Mouse (Mus musculus): ENCODE measurements around the gene Efhc2. TPM values are rescaled to one million over a fixed set of nuclear protein-coding genes. Genes with fewer than 3 reads are reported as not detected.

The Efhc2 gene
- polyA plus RNA-seq (2014; fragmentation: Nextera tagmentation; extraction: Ambion mirVana): 0.19 and 0.20 TPM in 2 replicates

DNA sequence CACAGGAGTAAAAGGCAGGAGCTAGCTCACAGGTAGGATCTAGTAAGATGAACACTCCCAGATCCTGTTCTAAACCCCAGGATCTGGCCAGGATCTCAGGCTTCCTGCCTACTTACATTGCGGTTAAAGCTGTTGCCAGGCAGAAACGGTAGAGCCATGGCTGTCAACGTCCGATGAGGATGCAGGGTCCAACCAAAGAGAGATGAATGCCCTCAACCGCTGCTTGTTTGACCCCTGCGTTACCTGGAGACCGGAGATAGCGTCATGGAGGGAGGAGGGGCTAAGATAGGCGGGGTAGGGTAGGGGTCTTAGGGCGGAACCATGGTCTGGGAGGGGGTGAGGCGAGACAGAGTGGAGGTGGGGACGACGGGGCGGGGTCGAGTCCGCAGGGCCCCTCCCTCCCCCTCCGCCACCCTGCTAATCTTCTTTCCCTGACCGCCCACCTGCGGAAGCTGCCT, at the start of gene Efhc2:
Gene Efhc2, minus strand, starts transcription at position 243 of the 458 bp plus-strand sequence.
- peak within 1 kb of the TSS; percentile 42 for H3K4me2 ChIP-seq (replicated peaks; ENCODE audit: low read depth, low read length)
- ATAC-seq (ENCODE audit: low FRiP score, low TSS enrichment): peak; percentile 77
- H3K36me3 ChIP-seq (ENCODE audit: control insufficient read depth, insufficient read depth, low read length): no peaks in the 10 kb centered on the region
- H3K4me3 ChIP-seq (ENCODE audit: low read length): peak within 1 kb of the TSS; percentile 29
- no peak within 1 kb of the TSS for H3K9ac ChIP-seq (ENCODE audit: low read depth, low read length)
- 26% methylated on average over 18 of the region's 19 CpGs for WGBS
- no peaks in the 10 kb centered on the region for H3K27me3 ChIP-seq (ENCODE audit: control insufficient read depth, insufficient read depth, low read length)
- H3K9me3 ChIP-seq (ENCODE audit: control insufficient read depth, low read length): no peaks in the 10 kb centered on the region
- H3K27ac ChIP-seq (ENCODE audit: low read depth, low read length): no peak within 1 kb of the TSS
- no peaks in the 10 kb centered on the region for H3K4me1 ChIP-seq (ENCODE audit: control insufficient read depth, insufficient read depth, low read length)

DNA sequence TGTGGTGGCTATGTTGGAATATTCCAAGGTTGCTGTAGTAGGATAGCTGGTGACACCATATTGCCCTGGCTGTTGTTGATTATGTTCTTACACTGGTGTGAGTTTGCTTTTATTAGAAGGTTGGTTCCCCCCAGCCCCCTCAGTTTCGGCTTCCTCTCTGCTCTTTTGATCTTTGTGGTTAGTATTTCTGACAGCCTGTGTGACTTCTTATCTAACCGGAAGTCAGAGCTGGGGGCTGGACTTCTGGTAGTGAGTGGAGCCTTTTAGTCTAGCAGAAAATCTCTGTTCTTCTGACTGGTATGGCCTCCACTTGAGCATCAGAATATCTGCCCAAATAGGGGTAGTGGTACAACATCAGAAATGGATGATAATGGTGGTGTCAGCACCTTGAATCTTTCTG, 45.9 kb upstream of the Efhc2 start:
- Histone ChIP-seq H3K4me1 (ENCODE audit: control insufficient read depth, insufficient read depth, low read length) (no peaks in the 10 kb centered on the region), H3K9ac (ENCODE audit: low read depth, low read length) (no peak overlapping the region), H3K4me2 (replicated peaks; ENCODE audit: low read depth, low read length) (no peak overlapping the region), H3K27ac (ENCODE audit: low read depth, low read length) (no peak overlapping the region), H3K9me3 (ENCODE audit: control insufficient read depth, low read length) (no peaks in the 10 kb centered on the region), H3K4me3 (ENCODE audit: low read length) (no peak overlapping the region), H3K27me3 (ENCODE audit: control insufficient read depth, insufficient read depth, low read length) (no peaks in the 10 kb centered on the region), H3K36me3 (ENCODE audit: control insufficient read depth, insufficient read depth, low read length) (no peaks in the 10 kb centered on the region)
- WGBS: 62% methylated on average over 2 of the region's 2 CpGs
- no peak for ATAC-seq (ENCODE audit: low FRiP score, low TSS enrichment)

- Histone ChIP-seq H3K4me3 (ENCODE audit: low read length) (no peak overlapping the region), H3K27me3 (ENCODE audit: control insufficient read depth, insufficient read depth, low read length) (no peaks in the 10 kb centered on the region), H3K4me1 (ENCODE audit: control insufficient read depth, insufficient read depth, low read length) (no peaks in the 10 kb centered on the region), H3K4me2 (replicated peaks; ENCODE audit: low read depth, low read length) (no peak overlapping the region), H3K9me3 (ENCODE audit: control insufficient read depth, low read length) (no peaks in the 10 kb centered on the region), H3K36me3 (ENCODE audit: control insufficient read depth, insufficient read depth, low read length) (no peaks in the 10 kb centered on the region), H3K27ac (ENCODE audit: low read depth, low read length) (no peak overlapping the region), H3K9ac (ENCODE audit: low read depth, low read length) (no peak overlapping the region)
- ATAC-seq (ENCODE audit: low FRiP score, low TSS enrichment): no peak
- WGBS: 68% methylated on average over 3 of the region's 3 CpGs
Observed at GRCm38 (mm10) chrX:17300349-17300880, 18.8 kb downstream of the Efhc2 start.

- WGBS: 85% methylated on average over 2 of the region's 2 CpGs
- no peak overlapping the region for H3K9ac ChIP-seq (ENCODE audit: low read depth, low read length)
- no peak overlapping the region for H3K4me2 ChIP-seq (replicated peaks; ENCODE audit: low read depth, low read length)
- no peaks in the 10 kb centered on the region for H3K9me3 ChIP-seq (ENCODE audit: control insufficient read depth, low read length)
- ATAC-seq (ENCODE audit: low FRiP score, low TSS enrichment): no peak
- H3K27ac ChIP-seq (ENCODE audit: low read depth, low read length): no peak overlapping the region
- no peaks in the 10 kb centered on the region for H3K27me3 ChIP-seq (ENCODE audit: control insufficient read depth, insufficient read depth, low read length)
- H3K36me3 ChIP-seq (ENCODE audit: control insufficient read depth, insufficient read depth, low read length): no peaks in the 10 kb centered on the region
- no peak overlapping the region for H3K4me3 ChIP-seq (ENCODE audit: low read length)
- H3K4me1 ChIP-seq (ENCODE audit: control insufficient read depth, insufficient read depth, low read length): no peaks in the 10 kb centered on the region
Observed at GRCm38 (mm10) chrX:17283899-17284298, 35.3 kb downstream of the Efhc2 start.

- Histone ChIP-seq H3K27ac (ENCODE audit: low read depth, low read length) (no peak overlapping the region), H3K4me2 (replicated peaks; ENCODE audit: low read depth, low read length) (no peak overlapping the region), H3K9ac (ENCODE audit: low read depth, low read length) (no peak overlapping the region), H3K9me3 (ENCODE audit: control insufficient read depth, low read length) (no peaks in the 10 kb centered on the region), H3K27me3 (ENCODE audit: control insufficient read depth, insufficient read depth, low read length) (no peaks in the 10 kb centered on the region), H3K36me3 (ENCODE audit: control insufficient read depth, insufficient read depth, low read length) (no peaks in the 10 kb centered on the region), H3K4me3 (ENCODE audit: low read length) (no peak overlapping the region), H3K4me1 (ENCODE audit: control insufficient read depth, insufficient read depth, low read length) (no peaks in the 10 kb centered on the region)
- no peak for ATAC-seq (ENCODE audit: low FRiP score, low TSS enrichment)
Observed at GRCm38 (mm10) chrX:17225141-17225540, 94.0 kb downstream of the Efhc2 start.

- Histone ChIP-seq H3K4me3 (ENCODE audit: low read length) (no peak overlapping the region), H3K36me3 (ENCODE audit: control insufficient read depth, insufficient read depth, low read length) (no peaks in the 10 kb centered on the region), H3K9ac (ENCODE audit: low read depth, low read length) (no peak overlapping the region), H3K27ac (ENCODE audit: low read depth, low read length) (no peak overlapping the region), H3K27me3 (ENCODE audit: control insufficient read depth, insufficient read depth, low read length) (no peaks in the 10 kb centered on the region), H3K4me2 (replicated peaks; ENCODE audit: low read depth, low read length) (no peak overlapping the region), H3K4me1 (ENCODE audit: control insufficient read depth, insufficient read depth, low read length) (no peaks in the 10 kb centered on the region), H3K9me3 (ENCODE audit: control insufficient read depth, low read length) (no peaks in the 10 kb centered on the region)
- ATAC-seq (ENCODE audit: low FRiP score, low TSS enrichment): no peak
Observed at GRCm38 (mm10) chrX:17217451-17217850, 101.7 kb downstream of the Efhc2 start.

DNA sequence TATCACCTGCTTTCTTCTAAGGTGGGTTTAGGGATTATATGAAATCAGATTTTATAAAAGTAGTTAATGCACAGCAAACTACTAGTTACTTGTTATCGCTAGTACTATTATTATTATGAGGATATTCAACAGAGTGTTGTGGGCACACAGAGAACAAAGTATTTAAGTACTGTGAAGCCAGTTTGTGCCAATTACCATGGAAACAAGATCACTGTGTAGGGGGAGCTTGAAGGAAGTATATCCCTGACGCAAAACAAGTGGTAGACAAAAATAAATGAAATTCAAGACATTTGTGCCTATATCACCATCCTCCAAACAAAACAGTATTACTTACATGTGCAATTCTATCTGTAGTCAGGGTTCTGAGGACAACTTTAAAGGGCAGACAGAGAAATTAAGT, 105.7 kb downstream of the Efhc2 start:
- no peak overlapping the region for H3K4me2 ChIP-seq (replicated peaks; ENCODE audit: low read depth, low read length)
- 73% methylated on average over 2 of the region's 2 CpGs for WGBS
- no peaks in the 10 kb centered on the region for H3K36me3 ChIP-seq (ENCODE audit: control insufficient read depth, insufficient read depth, low read length)
- no peak overlapping the region for H3K27ac ChIP-seq (ENCODE audit: low read depth, low read length)
- no peak overlapping the region for H3K4me3 ChIP-seq (ENCODE audit: low read length)
- no peak for ATAC-seq (ENCODE audit: low FRiP score, low TSS enrichment)
- H3K9me3 ChIP-seq (ENCODE audit: control insufficient read depth, low read length): no peaks in the 10 kb centered on the region
- no peaks in the 10 kb centered on the region for H3K27me3 ChIP-seq (ENCODE audit: control insufficient read depth, insufficient read depth, low read length)
- no peaks in the 10 kb centered on the region for H3K4me1 ChIP-seq (ENCODE audit: control insufficient read depth, insufficient read depth, low read length)
- H3K9ac ChIP-seq (ENCODE audit: low read depth, low read length): no peak overlapping the region

- 79% methylated on average over 3 of the region's 3 CpGs for WGBS
- no peak overlapping the region for H3K4me2 ChIP-seq (replicated peaks; ENCODE audit: low read depth, low read length)
- H3K4me3 ChIP-seq (ENCODE audit: low read length): no peak overlapping the region
- H3K27ac ChIP-seq (ENCODE audit: low read depth, low read length): no peak overlapping the region
- ATAC-seq (ENCODE audit: low FRiP score, low TSS enrichment): no peak
- H3K36me3 ChIP-seq (ENCODE audit: control insufficient read depth, insufficient read depth, low read length): no peaks in the 10 kb centered on the region
- no peaks in the 10 kb centered on the region for H3K9me3 ChIP-seq (ENCODE audit: control insufficient read depth, low read length)
- H3K4me1 ChIP-seq (ENCODE audit: control insufficient read depth, insufficient read depth, low read length): no peaks in the 10 kb centered on the region
- no peak overlapping the region for H3K9ac ChIP-seq (ENCODE audit: low read depth, low read length)
- no peaks in the 10 kb centered on the region for H3K27me3 ChIP-seq (ENCODE audit: control insufficient read depth, insufficient read depth, low read length)
Observed at GRCm38 (mm10) chrX:17175748-17176147, 143.4 kb downstream of the Efhc2 start.

GRCm38 (mm10) chrX:17165638-17166037, 153.5 kb downstream of the Efhc2 start:
- ATAC-seq (ENCODE audit: low FRiP score, low TSS enrichment): no peak
- Histone ChIP-seq H3K4me3 (ENCODE audit: low read length) (no peak overlapping the region), H3K36me3 (ENCODE audit: control insufficient read depth, insufficient read depth, low read length) (no peaks in the 10 kb centered on the region), H3K27me3 (ENCODE audit: control insufficient read depth, insufficient read depth, low read length) (no peaks in the 10 kb centered on the region), H3K9me3 (ENCODE audit: control insufficient read depth, low read length) (no peaks in the 10 kb centered on the region), H3K27ac (ENCODE audit: low read depth, low read length) (no peak overlapping the region), H3K9ac (ENCODE audit: low read depth, low read length) (no peak overlapping the region), H3K4me1 (ENCODE audit: control insufficient read depth, insufficient read depth, low read length) (no peaks in the 10 kb centered on the region), H3K4me2 (replicated peaks; ENCODE audit: low read depth, low read length) (no peak overlapping the region)
- 67% methylated on average over 1 of the region's 1 CpGs for WGBS

All from kidney, embryonic 14.5 days (tissue).